In genomic region chr7:139435749-139436148, GRCm38 (mm10) we compare ENCODE assay signal across 23 mouse cellular contexts.
"Had no signal": no experiment of that assay in that cellular context is flagged by ENCODE, and none has a peak within 500 bp of the region (broad histone marks: within the 10 kb centered on the region; RNA-seq: fewer than 3 reads in every experiment).

No protein-coding gene starts in this region.

- H3K36me3 ChIP-seq: hindbrain, embryonic 10.5 days; hindbrain, embryonic 12.5 days; intestine, embryonic 15.5 days; limb, embryonic 10.5 days; limb, embryonic 12.5 days; liver, embryonic 13.5 days; liver, embryonic 15.5 days had no signal

- H3K27me3 ChIP-seq: hindbrain, embryonic 12.5 days; intestine, embryonic 15.5 days; limb, embryonic 12.5 days; liver, embryonic 13.5 days; liver, embryonic 15.5 days had no signal

- H3K4me3 ChIP-seq: hindbrain, embryonic 10.5 days; hindbrain, embryonic 12.5 days; intestine, embryonic 15.5 days; layer of hippocampus, adult 2 months; left cerebral cortex, adult 2 months; limb, embryonic 10.5 days; limb, embryonic 12.5 days; liver, embryonic 13.5 days; liver, embryonic 15.5 days had no signal

- DNase-seq: gastrocnemius, postnatal 14 days; gastrocnemius, postnatal 36 days; heart, postnatal 14 days; heart, postnatal 4 days; kidney, adult 18-20 months; kidney, adult 8-10 months; kidney, postnatal 10 days; kidney, postnatal 25 days; kidney, postnatal 4 days; liver; liver, embryonic 13.5 days had no signal

- H3K27ac ChIP-seq: hindbrain, embryonic 10.5 days; hindbrain, embryonic 12.5 days; hindbrain, embryonic 14.5 days; intestine, embryonic 15.5 days; layer of hippocampus, adult 2 months; left cerebral cortex, adult 2 months; limb, embryonic 10.5 days; limb, embryonic 12.5 days; liver, embryonic 13.5 days; liver, embryonic 15.5 days had no signal

- H3K4me1 ChIP-seq: liver, embryonic 15.5 days had no signal

- H3K9me3 ChIP-seq: hindbrain, embryonic 10.5 days; hindbrain, embryonic 12.5 days; intestine, embryonic 15.5 days; limb, embryonic 10.5 days; limb, embryonic 12.5 days; liver, embryonic 13.5 days; liver, embryonic 15.5 days had no signal

- ATAC-seq: hindbrain, embryonic 16.5 days; inflammation-experienced regulatory T-cells, adult 6 months; intestine, embryonic 15.5 days; intestine, postnatal 0 days had no signal
